Mouse (Mus musculus): ENCODE data around the gene Syap1. TPM values are rescaled to one million over a fixed set of nuclear protein-coding genes. Genes with fewer than 3 reads are reported as not detected.

Gene Syap1
- polyA plus RNA-seq, 1 experiment: 15.9 TPM

GRCm38 (mm10) chrX:162828016-162828415, 60.2 kb downstream of the Syap1 start:
- Histone ChIP-seq H3K27ac (ENCODE audit: control insufficient read depth, insufficient read depth, low read depth, low read length, poor library complexity) (no peak overlapping the region), H3K4me3 (replicated peaks; ENCODE audit: control insufficient read depth, low read depth, low read length) (no peak overlapping the region), H3K4me1 (ENCODE audit: control insufficient read depth, insufficient read depth, low read length) (no peaks in the 10 kb centered on the region)
- 35% methylated on average over 6 of the region's 6 CpGs for WGBS
- TF ChIP-seq CTCF (IDR thresholded peaks at IDR 0.05; ENCODE audit: control insufficient read depth, insufficient read depth, low read length) (no peak), POLR2A (IDR thresholded peaks at IDR 0.05; ENCODE audit: borderline replicate concordance, control insufficient read depth, low read depth, low read length) (no peak)

Other genes with a start within 250 kb of the Syap1 start
- gene Reps2, start 244.8 kb downstream of the Syap1 start, polyA plus RNA-seq (2011; ENCODE audit: insufficient read depth, insufficient read length, low replicate concordance, missing spikeins): 0.92 and 1.5 TPM in 2 replicates
- 47.7 and 69.5 TPM in 2 replicates for gene Rbbp7, start 128.0 kb downstream of the Syap1 start, polyA plus RNA-seq (2011; ENCODE audit: insufficient read depth, insufficient read length, low replicate concordance, missing spikeins)
- gene Txlng, start 59.0 kb downstream of the Syap1 start, polyA plus RNA-seq (2011; ENCODE audit: insufficient read depth, insufficient read length, low replicate concordance, missing spikeins): 6.0 and 9.8 TPM in 2 replicates
- 19.8 and 30.5 TPM in 2 replicates for gene Ctps2, start 12.8 kb upstream of the Syap1 start, polyA plus RNA-seq (2011; ENCODE audit: insufficient read depth, insufficient read length, low replicate concordance, missing spikeins)
- 9.9 TPM in 1 of 2 replicates, not detected in the other for gene S100g, start 76.2 kb upstream of the Syap1 start, polyA plus RNA-seq (2011; ENCODE audit: insufficient read depth, insufficient read length, low replicate concordance, missing spikeins)

Data from bone marrow, adult 2 months (tissue).